ENCODE assay signal across 22 mouse cellular contexts in the genomic region with DNA sequence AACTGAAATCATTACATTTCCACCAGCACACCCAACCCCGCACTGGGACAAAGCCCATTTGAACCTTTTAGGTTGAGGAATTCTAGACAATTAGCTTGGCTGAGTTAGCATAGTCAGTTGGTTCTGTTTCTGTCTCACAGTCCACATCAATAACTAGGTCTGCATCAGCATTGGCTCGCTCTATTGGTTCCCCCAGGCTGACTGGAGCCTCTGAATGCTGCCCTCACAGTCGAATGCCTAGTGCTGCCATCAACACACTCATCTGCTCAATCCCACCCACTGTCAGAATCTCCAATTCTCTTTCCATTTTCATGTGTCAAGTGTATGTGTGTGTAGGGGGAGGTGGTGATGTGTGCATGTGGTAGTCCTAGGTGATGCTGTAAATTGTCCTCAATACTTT.
"Had no signal": no experiment of that assay in that cellular context is flagged by ENCODE, and none has a peak within 500 bp of the region (broad histone marks: within the 10 kb centered on the region; RNA-seq: fewer than 3 reads in every experiment).

No protein-coding gene starts in this region.

- H3K4me3 ChIP-seq: gastrocnemius, adult 2 months; heart, embryonic 13.5 days; heart, embryonic 15.5 days; hindbrain, embryonic 10.5 days; hindbrain, embryonic 12.5 days; intestine, embryonic 15.5 days; limb, embryonic 10.5 days; limb, embryonic 12.5 days; liver, embryonic 13.5 days; liver, embryonic 15.5 days had no signal

- H3K4me1 ChIP-seq: heart, embryonic 13.5 days; heart, embryonic 15.5 days; hindbrain, embryonic 12.5 days; intestine, embryonic 15.5 days; limb, embryonic 10.5 days; limb, embryonic 12.5 days; liver, embryonic 13.5 days; liver, embryonic 15.5 days had no signal

- DNase-seq: gastrocnemius, adult 2 months; gastrocnemius, postnatal 10 days; gastrocnemius, postnatal 25 days; heart, postnatal 14 days; heart, postnatal 36 days; kidney, adult 18-20 months; kidney, adult 8-10 months; kidney, postnatal 10 days; kidney, postnatal 25 days; kidney, postnatal 4 days; liver; liver, embryonic 13.5 days; liver, postnatal 0 days had no signal

- H3K9me3 ChIP-seq: heart, embryonic 13.5 days; heart, embryonic 15.5 days; hindbrain, embryonic 10.5 days; hindbrain, embryonic 12.5 days; intestine, embryonic 15.5 days; limb, embryonic 10.5 days; limb, embryonic 12.5 days; liver, embryonic 13.5 days; liver, embryonic 15.5 days had no signal

- H3K27ac ChIP-seq: gastrocnemius, adult 2 months; heart, embryonic 13.5 days; heart, embryonic 15.5 days; hindbrain, embryonic 10.5 days; hindbrain, embryonic 12.5 days; hindbrain, embryonic 14.5 days; intestine, embryonic 15.5 days; limb, embryonic 10.5 days; limb, embryonic 12.5 days; liver, embryonic 13.5 days; liver, embryonic 15.5 days had no signal

- H3K27me3 ChIP-seq: heart, embryonic 13.5 days; heart, embryonic 15.5 days; hindbrain, embryonic 12.5 days; intestine, embryonic 15.5 days; limb, embryonic 12.5 days; liver, embryonic 13.5 days; liver, embryonic 15.5 days had no signal
